Mouse (Mus musculus) hindbrain, embryonic 16.5 days (tissue): ENCODE measurements at regions not wholly inside any gene's neighbourhood (a gene's known extent, or its start where the extent isn't known, plus 50 kb on each side); places are given as distances from the start of the nearest gene placed in this dataset.

Experiments
- ATAC-seq: fragments of 200-750 bp; cut with Nextera tagmentation; 2 replicates; pipeline ENCODE4 v1.8.0; 2017; ENCODE audit warnings: moderate TSS enrichment, moderate library complexity
- H3K27ac ChIP-seq: fragments of 300-500 bp; sonication (generic); 2 replicates; pipeline ENCODE4 v1.5.1; 2014; ENCODE audit warnings: low read depth, mild to moderate bottlenecking, control low read depth, low read length, moderate library complexity
- H3K27me3 ChIP-seq: fragments of 300-500 bp; sonication (generic); replicated peaks from 2 replicates; pipeline ENCODE4 v1.6.1; 2014; ENCODE audit warnings: low read length; ENCODE audit not compliant: control insufficient read depth, insufficient read depth
- H3K36me3 ChIP-seq: fragments of 300-500 bp; sonication (generic); 2 replicates; pipeline ENCODE4 v1.6.1; 2014; ENCODE audit warnings: mild to moderate bottlenecking, low read length, moderate library complexity, mixed read lengths; ENCODE audit not compliant: control insufficient read depth, insufficient read depth
- H3K4me1 ChIP-seq: fragments of 300-500 bp; sonication (generic); 2 replicates; pipeline ENCODE4 v1.6.1; 2014; ENCODE audit warnings: low read depth, low read length; ENCODE audit not compliant: control insufficient read depth, insufficient read depth
- H3K4me2 ChIP-seq: fragments of 300-500 bp; sonication (generic); 2 replicates; pipeline ENCODE4 v1.6.1; 2014; ENCODE audit warnings: mild to moderate bottlenecking, low read length, control low read depth, moderate library complexity
- H3K4me3 ChIP-seq: fragments of 300-500 bp; sonication (generic); 2 replicates; pipeline ENCODE4 v1.5.1; 2014; ENCODE audit warnings: mild to moderate bottlenecking, low read length, control low read depth, moderate library complexity
- H3K9ac ChIP-seq: fragments of 300-500 bp; sonication (generic); 2 replicates; pipeline ENCODE4 v1.6.1; 2014; ENCODE audit warnings: low read depth, mild to moderate bottlenecking, control low read depth, low read length, moderate library complexity
- H3K9me3 ChIP-seq: fragments of 300-500 bp; sonication (generic); 2 replicates; pipeline ENCODE4 v1.6.1; 2014; ENCODE audit warnings: mild to moderate bottlenecking, low read length, moderate library complexity; ENCODE audit not compliant: control insufficient read depth
- WGBS: fragments of 180-500 bp; shearing (Covaris S2); extraction: QIAGEN DNeasy Blood & Tissue Kit; methylation state at CpG from one replicate; pipeline ENCODE4 v1.1.7; 2014; 5-methylcytosine and 5-hydroxymethylcytosine counted together

DNA sequence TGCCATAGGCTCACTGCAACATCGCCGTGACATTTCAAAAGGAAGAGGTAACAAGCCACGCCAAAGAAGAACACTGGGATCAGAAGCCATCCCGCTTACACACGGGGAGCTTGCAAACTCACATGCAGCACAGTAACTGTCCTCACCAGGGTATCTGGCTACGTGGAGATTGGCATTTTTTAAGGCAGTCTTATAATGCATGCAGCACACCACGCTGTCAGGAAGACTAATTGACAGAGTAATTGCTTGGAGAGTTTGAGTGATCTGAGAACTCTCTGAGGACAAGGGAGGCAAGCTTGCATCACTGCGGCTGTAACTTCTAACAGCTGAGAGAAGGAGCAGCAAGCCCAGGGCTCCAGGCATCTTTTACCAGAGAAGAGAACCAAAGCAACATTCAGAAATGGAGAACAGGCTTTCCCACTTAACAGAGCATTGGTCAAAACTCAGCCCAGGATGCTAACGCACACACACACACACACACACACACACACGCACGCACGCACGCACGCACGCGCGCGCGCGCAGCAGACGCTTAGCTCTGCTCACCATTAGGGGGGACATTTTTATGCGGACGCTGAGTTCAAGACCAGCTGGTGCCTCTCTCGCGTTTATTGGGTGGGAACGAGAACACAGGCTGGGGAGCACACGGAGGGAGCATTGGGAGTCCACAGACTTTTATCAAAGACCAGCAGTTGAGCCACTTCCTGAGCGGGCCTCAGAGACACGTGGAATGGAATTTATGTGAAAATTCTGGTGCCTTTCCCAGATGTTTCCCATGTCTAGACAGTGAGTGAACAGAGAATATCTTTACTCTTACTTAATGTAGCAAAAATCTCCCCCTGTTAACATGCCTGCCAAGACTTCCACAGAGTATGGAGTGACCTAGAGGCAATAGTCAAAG lies 66.6 kb downstream of the 1700129C05Rik start:
- 34% methylated on average over 29 of the region's 29 CpGs for WGBS
- peak overlapping the region; percentile 45 for H3K9ac ChIP-seq
- ATAC-seq = peak; percentile 85

DNA sequence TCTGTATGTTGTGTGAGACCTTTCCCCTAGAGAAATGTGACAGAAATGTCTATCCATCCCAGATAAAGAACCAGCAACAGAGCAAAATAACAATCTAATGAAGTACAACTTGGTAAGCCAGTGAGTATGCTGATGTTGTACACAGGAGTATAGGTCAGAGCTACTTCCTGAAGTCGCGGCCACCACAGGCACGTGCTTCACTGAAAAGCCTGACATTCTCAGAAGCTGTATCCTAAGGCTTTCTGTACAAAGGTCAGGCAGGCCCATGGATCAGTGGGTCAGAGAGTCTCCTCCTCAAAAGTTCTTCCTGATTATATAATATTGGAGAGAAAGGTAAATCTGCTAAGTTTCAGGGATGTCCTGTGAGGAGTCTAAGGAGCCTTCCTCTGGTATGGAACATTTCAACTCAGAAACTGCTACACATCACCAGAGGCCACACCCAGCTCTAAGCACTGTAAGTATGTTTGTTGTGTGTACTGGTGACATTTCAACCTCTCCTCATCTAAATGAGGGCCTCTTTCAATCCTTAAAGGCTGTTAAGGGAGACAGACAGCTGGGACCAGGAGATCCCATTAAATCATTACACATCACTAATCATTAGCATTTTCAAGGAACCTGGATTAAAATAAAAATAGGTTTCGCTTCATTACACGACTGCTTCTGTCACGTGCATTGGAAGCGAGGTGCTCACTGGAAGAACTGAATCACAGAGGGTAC lies 70.2 kb downstream of the 1700129C05Rik start:
- Histone ChIP-seq H3K4me3 (no peak overlapping the region), H3K9ac (no peak overlapping the region), H3K27ac (no peak overlapping the region), H3K4me1 (peaks cover 9% of the 10 kb centered on the region), H3K4me2 (no peak overlapping the region), H3K27me3 (no peaks in the 10 kb centered on the region), H3K9me3 (no peaks in the 10 kb centered on the region), H3K36me3 (no peaks in the 10 kb centered on the region)
- ATAC-seq = no peak
- 73% methylated on average over 7 of the region's 7 CpGs for WGBS

More for the DNA sequence above, 66.6 kb downstream of the 1700129C05Rik start:
- Histone ChIP-seq H3K36me3 (no peaks in the 10 kb centered on the region), H3K27ac (no peak overlapping the region), H3K4me2 (peak overlapping the region; percentile 51), H3K4me1 (peaks cover 9% of the 10 kb centered on the region), H3K27me3 (no peaks in the 10 kb centered on the region), H3K4me3 (peak overlapping the region; percentile 24), H3K9me3 (no peaks in the 10 kb centered on the region)

DNA sequence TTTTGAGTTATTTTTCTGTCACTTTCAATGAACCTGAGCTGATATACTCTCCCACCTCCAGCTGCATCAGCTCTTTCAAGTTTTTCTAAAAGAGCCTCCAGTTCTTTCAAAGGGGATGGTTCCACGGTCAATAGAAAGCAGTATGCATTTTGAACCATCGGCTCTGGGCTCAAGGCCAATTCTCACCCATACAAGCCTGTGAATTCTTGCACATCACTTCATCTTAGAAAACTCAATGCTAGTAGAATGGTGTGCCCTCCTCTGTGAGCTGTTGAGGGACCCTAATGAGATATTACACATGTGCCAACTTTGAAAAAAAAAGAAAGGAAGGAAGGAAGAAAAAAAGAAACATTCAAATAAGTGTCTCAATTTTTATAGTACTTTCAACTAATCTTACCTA lies 72.6 kb downstream of the 1700129C05Rik start:
- H3K4me3 ChIP-seq = no peak overlapping the region
- no peak for ATAC-seq
- H3K27ac ChIP-seq = no peak overlapping the region
- H3K4me1 ChIP-seq = no peaks in the 10 kb centered on the region
- no peaks in the 10 kb centered on the region for H3K36me3 ChIP-seq
- no peak overlapping the region for H3K9ac ChIP-seq
- no peaks in the 10 kb centered on the region for H3K27me3 ChIP-seq
- no peak overlapping the region for H3K4me2 ChIP-seq
- 56% methylated on average over 2 of the region's 2 CpGs for WGBS
- H3K9me3 ChIP-seq = no peaks in the 10 kb centered on the region

DNA sequence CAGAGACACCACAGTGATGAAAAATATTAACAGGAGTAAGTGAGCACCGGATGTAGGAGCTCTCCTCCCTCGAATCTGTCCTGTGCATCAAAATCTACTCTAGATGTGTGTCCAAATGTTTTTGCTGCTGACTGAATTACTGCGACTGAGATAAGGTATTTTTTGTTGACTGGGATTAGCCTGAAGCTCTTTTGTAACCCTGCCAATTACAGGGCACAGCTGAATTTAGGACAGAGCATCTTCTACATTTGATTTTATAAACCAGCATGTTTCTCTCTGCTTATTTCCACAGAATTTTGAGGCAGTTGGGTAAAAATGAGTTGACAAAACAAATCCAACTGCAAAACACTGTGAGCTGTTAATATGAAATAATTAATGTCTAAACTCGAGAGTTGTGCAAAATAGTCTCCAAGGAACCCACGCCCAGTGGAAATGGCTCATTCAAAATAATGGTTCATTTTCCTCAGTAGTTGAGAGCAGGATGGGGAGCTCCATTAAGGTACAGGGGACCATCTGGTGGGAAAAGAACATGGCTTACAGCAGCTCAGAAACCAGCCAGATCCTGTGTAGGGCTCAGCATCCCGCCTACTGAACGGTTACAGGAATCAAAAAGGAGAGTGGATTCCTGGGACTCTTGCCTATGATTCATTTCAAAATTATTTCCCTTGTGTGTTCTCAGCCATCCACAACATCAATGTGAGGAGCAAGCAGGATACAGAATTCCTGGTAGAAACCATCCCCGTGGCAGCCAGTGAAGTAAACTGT lies 76.1 kb downstream of the 1700129C05Rik start:
- Histone ChIP-seq H3K27me3 (no peaks in the 10 kb centered on the region), H3K9me3 (no peaks in the 10 kb centered on the region), H3K9ac (no peak overlapping the region), H3K4me1 (no peaks in the 10 kb centered on the region), H3K4me3 (no peak overlapping the region), H3K36me3 (no peaks in the 10 kb centered on the region), H3K4me2 (no peak overlapping the region), H3K27ac (no peak overlapping the region)
- WGBS = 71% methylated on average over 8 of the region's 8 CpGs
- no peak for ATAC-seq

DNA sequence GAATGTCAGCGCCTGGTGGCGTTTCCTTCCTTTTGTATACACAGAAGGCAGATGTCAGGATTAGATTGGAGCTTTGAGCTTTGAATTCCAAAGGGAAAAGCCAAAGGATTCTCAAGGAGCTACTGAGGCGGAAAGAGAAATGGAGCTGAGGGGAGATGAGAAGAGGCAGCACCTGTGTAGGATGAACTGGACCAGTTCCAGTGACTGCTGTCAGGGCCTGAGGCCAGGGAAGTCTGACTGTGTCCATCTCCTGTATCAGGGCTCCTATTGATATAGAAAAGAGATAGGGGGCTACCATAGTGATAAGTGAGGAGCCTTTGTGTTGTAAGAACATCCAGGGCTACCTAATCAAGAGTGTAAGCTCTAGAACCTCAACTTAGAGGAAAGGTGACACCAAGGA lies 79.5 kb downstream of the 1700129C05Rik start:
- 69% methylated on average over 3 of the region's 3 CpGs for WGBS
- no peak overlapping the region for H3K4me2 ChIP-seq
- no peaks in the 10 kb centered on the region for H3K27me3 ChIP-seq
- no peak overlapping the region for H3K4me3 ChIP-seq
- H3K9me3 ChIP-seq = no peaks in the 10 kb centered on the region
- no peak overlapping the region for H3K9ac ChIP-seq
- H3K27ac ChIP-seq = no peak overlapping the region
- no peaks in the 10 kb centered on the region for H3K36me3 ChIP-seq
- H3K4me1 ChIP-seq = no peaks in the 10 kb centered on the region
- no peak for ATAC-seq

DNA sequence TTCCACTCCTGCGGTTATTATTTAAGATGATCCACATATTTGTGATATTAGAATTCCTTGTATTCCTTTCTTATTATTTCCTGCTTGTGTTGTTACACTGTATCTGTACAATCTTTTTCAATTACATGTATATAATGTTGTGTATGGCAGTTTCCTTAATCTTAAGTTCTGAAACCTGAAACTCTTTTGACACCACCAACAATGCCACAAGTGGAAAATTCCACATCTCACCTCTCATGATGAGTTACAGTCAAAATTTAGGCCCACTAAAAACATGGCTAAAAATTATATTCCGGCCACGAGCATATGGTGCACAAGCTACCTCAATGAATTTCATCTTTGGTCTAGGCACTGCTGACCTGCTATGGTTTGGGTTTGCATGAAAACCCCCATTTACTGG lies 85.9 kb downstream of the 1700129C05Rik start:
- ATAC-seq = no peak
- Histone ChIP-seq H3K4me1 (no peaks in the 10 kb centered on the region), H3K27me3 (no peaks in the 10 kb centered on the region), H3K9ac (no peak overlapping the region), H3K36me3 (no peaks in the 10 kb centered on the region), H3K4me3 (no peak overlapping the region), H3K27ac (no peak overlapping the region), H3K9me3 (no peaks in the 10 kb centered on the region), H3K4me2 (no peak overlapping the region)
- WGBS = 98% methylated on average over 3 of the region's 3 CpGs

DNA sequence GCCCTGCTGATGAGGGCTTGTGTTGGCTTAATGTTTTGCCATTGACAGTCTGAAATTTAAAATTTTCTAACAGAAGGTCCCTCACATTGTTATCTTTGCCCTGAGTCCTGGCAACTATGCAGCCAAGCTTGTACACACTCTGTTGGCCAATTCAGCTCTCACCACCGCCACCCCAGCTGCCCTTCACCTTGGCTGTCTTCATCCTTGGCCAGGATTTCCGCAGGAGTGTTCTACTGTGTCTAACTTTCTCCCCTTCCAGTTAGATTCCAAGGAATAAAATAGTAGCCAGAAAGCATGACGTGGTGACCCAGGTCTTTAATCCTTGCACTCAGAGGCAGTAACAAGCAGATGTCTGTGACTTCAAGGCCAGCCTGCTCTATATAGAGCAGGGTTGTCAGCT lies 87.4 kb downstream of the 1700129C05Rik start:
- H3K4me3 ChIP-seq = no peak overlapping the region
- no peak for ATAC-seq
- no peak overlapping the region for H3K27ac ChIP-seq
- WGBS = 96% methylated on average over 3 of the region's 3 CpGs
- no peak overlapping the region for H3K9ac ChIP-seq
- H3K4me1 ChIP-seq = no peaks in the 10 kb centered on the region
- H3K36me3 ChIP-seq = no peaks in the 10 kb centered on the region
- H3K27me3 ChIP-seq = no peaks in the 10 kb centered on the region
- no peak overlapping the region for H3K4me2 ChIP-seq
- no peaks in the 10 kb centered on the region for H3K9me3 ChIP-seq

DNA sequence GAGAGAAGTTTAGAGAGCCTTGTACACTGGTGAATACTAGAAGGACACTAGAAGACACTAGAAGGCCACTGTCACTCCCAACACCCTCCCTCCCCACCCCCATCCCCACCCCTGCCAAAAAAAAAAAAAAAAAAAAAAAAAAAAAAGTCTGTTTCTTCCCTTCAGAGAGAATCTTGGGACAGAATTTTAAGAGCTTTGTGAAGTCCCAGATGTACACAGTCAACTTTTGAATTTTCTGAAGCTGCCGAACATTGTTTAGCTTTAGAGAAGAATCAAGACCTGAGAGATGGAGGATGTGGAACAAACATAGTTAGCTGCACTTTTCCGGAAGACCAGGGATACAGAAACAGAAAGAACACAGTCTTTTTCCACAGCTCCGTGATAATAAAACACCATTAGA lies 90.3 kb downstream of the 1700129C05Rik start:
- Histone ChIP-seq H3K4me2 (no peak overlapping the region), H3K9ac (no peak overlapping the region), H3K4me1 (no peaks in the 10 kb centered on the region), H3K9me3 (no peaks in the 10 kb centered on the region), H3K27ac (no peak overlapping the region), H3K4me3 (no peak overlapping the region), H3K36me3 (no peaks in the 10 kb centered on the region), H3K27me3 (no peaks in the 10 kb centered on the region)
- no peak for ATAC-seq
- 89% methylated on average over 3 of the region's 3 CpGs for WGBS

DNA sequence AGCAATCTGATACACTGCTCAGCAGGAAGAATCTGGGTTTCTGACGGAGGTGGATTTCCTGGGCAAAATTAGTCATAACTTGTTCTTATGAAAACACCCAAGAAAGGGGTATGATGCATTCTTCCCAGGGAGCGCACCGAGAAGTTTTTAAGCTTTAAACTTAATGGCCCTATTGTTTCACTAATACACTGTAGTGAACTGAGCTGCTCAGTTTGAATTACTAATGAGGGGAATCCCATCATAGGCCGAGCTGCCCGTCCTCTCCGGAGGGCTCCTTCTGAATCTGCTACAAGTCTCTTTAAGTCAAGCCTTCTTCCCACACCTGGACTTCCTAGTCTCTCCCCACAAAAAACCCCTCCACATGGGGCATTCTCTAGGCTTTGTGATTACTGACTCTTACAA lies 91.2 kb downstream of the 1700129C05Rik start:
- Histone ChIP-seq H3K9me3 (no peaks in the 10 kb centered on the region), H3K4me3 (no peak overlapping the region), H3K4me1 (no peaks in the 10 kb centered on the region), H3K36me3 (no peaks in the 10 kb centered on the region), H3K27me3 (no peaks in the 10 kb centered on the region), H3K27ac (no peak overlapping the region), H3K4me2 (no peak overlapping the region), H3K9ac (no peak overlapping the region)
- no peak for ATAC-seq
- 20% methylated on average over 6 of the region's 6 CpGs for WGBS
